Mouse (Mus musculus) bone marrow, adult 2 months (tissue): ENCODE measurements around the gene Gm28043.

Experiments
- CTCF ChIP-seq: fragments of 200-500 bp; IDR thresholded peaks from 2 replicates; pipeline ENCODE4 v1.5.1; 2011; ENCODE audit warnings: low read length, control low read depth; ENCODE audit not compliant: control insufficient read depth, insufficient read depth
- POLR2A ChIP-seq: fragments of 200-500 bp; IDR thresholded peaks from 2 replicates; pipeline ENCODE4 v1.6.1; 2011; ENCODE audit warnings: low read depth, mild to moderate bottlenecking, control low read depth, low read length, borderline replicate concordance; ENCODE audit not compliant: control insufficient read depth

DNA sequence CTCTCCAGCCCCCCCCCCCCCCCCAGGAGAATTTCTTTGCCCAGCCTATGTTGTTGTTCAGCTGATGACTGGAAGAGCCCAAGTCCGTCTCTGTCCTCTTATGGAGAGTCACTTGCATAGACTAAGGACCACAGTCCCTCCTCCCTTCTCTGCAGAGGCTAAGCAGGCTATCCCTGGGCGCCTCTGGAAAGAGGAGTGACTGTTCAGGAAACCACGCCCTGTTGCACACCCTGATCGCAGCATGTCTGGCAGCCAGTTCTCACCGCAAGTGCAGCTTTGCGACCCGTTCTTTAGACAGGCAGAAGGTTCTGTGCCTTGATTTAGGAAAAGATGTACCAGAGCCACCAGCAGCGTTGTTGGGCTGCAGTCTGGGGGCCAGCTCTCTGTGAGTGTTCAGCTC is 23.2 kb downstream of the Gm28043 start:
- TF ChIP-seq CTCF (no peak), POLR2A (no peak)
